Mouse (Mus musculus) heart, postnatal 0 days (tissue): Measurements from ENCODE around the gene Phc2. TPM values are rescaled to one million over a fixed set of nuclear protein-coding genes. Genes with fewer than 3 reads are reported as not detected.

Experiments used
- ATAC-seq: fragments of 200-750 bp; cut with Nextera tagmentation; 2 replicates; pipeline ENCODE4 v1.8.0; 2017; ENCODE audit warnings: low read depth, moderate number of reproducible peaks, moderate library complexity; ENCODE audit not compliant: insufficient read depth
- DNase-seq: peaks from one replicate; pipeline ENCODE4 v3.0.0-alpha.2; 2016; ENCODE audit warnings: low spot score
- H3K27ac ChIP-seq: fragments of 300-500 bp; sonication (generic); 2 replicates; pipeline ENCODE4 v1.5.1; 2014; ENCODE audit warnings: low read depth, mild to moderate bottlenecking
- H3K27me3 ChIP-seq: fragments of 300-500 bp; sonication (generic); 2 replicates; pipeline ENCODE4 v1.6.1; 2014; ENCODE audit warnings: low read length, mixed read lengths; ENCODE audit not compliant: control insufficient read depth, insufficient read depth
- H3K36me3 ChIP-seq: fragments of 300-500 bp; sonication (generic); replicated peaks from 2 replicates; pipeline ENCODE4 v1.6.1; 2014; ENCODE audit warnings: low read length, mixed read lengths; ENCODE audit not compliant: control insufficient read depth, insufficient read depth
- H3K4me1 ChIP-seq: fragments of 300-500 bp; sonication (generic); 2 replicates; pipeline ENCODE4 v1.6.1; 2014; ENCODE audit warnings: antibody characterized with exemption; ENCODE audit not compliant: control insufficient read depth, insufficient read depth
- H3K4me2 ChIP-seq: fragments of 300-500 bp; sonication (generic); 2 replicates; pipeline ENCODE4 v1.6.1; 2014; ENCODE audit warnings: low read depth, mild to moderate bottlenecking, low read length, moderate library complexity
- H3K4me3 ChIP-seq: fragments of 300-500 bp; sonication (generic); 2 replicates; pipeline ENCODE4 v1.5.1; 2014; ENCODE audit warnings: low read depth, low read length
- H3K9ac ChIP-seq: fragments of 300-500 bp; sonication (generic); replicated peaks from 2 replicates; pipeline ENCODE4 v1.6.1; 2014; ENCODE audit warnings: low read depth, low read length, mixed read lengths
- H3K9me3 ChIP-seq: fragments of 300-500 bp; sonication (generic); replicated peaks from 2 replicates; pipeline ENCODE4 v1.6.1; 2016; ENCODE audit warnings: low read length; ENCODE audit not compliant: control insufficient read depth
- CTCF ChIP-seq: IDR thresholded peaks from 2 replicates; pipeline ENCODE4 v1.5.1; 2016; ENCODE audit warnings: antibody characterized with exemption, control low read depth, low read depth
- EP300 ChIP-seq: IDR thresholded peaks from 2 replicates; pipeline ENCODE4 v1.6.1; 2016; ENCODE audit warnings: antibody characterized with exemption, low read depth
- WGBS: fragments of 180-500 bp; shearing (Covaris S2); extraction: QIAGEN DNeasy Blood & Tissue Kit; methylation state at CpG from one replicate; pipeline ENCODE4 v1.1.7; 2014; 5-methylcytosine and 5-hydroxymethylcytosine counted together
- polyA plus RNA-seq: library from polyadenylated mRNA; unstranded; fragments of >200 nt; fragmentation: Nextera tagmentation; extraction: Ambion mirVana; gene quantifications from 2 replicates; pipeline ENCODE4 v1.2.1, GENCODE M21; 2015
- total RNA-seq: library from RNA; depleted of rRNA; stranded (reverse); fragments of >200 nt; gene quantifications from 2 replicates; pipeline ENCODE4 v1.2.3, GENCODE M21; 2014; ENCODE audit warnings: low replicate concordance

Phc2 gene
- total and polyA plus RNA-seq, 2 experiments from 2014 or later = 22.0 to 47.7 TPM

DNA sequence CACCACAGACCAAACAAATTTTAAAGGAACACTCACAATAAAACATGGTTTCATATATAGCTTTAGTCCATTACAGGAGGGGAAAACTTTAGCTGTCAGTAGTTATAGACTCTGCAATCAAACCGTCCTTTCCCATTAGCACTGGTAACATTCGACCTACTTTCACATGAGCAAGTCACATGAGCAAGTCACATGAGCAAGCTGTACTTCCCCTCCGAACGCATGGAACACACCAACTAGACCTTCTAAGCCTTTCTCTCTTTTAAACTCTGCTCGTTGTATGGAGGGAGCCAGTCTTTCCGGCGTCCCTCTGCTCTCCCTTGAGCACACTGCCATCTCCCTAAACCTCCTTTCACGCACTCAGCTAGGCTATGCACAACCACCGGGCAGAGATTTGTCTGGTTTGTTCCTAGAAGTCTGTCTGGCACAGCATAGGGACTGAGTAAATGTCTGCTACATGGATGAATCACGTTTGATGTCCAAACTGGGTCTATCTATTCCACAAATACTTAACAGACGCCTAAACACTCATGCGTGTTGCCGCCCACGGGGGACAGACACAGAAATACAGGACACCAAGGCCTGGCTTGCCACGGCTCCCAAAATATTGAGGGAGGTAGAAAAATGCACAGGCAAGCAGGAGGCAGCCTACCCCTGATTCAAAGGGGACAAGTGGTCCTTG is 130.6 kb downstream of the Phc2 start:
- Histone ChIP-seq H3K9me3 (no peaks in the 10 kb centered on the region), H3K4me2 (no peak overlapping the region), H3K36me3 (peaks cover 95% of the 10 kb centered on the region), H3K27ac (no peak overlapping the region), H3K4me1 (no peaks in the 10 kb centered on the region), H3K27me3 (no peaks in the 10 kb centered on the region), H3K9ac (no peak overlapping the region), H3K4me3 (no peak overlapping the region)
- 91% methylated on average over 15 of the region's 15 CpGs for WGBS
- TF ChIP-seq EP300 = no peak
- TF ChIP-seq CTCF = no peak
- ATAC-seq = no peak
- no peak for DNase-seq

DNA sequence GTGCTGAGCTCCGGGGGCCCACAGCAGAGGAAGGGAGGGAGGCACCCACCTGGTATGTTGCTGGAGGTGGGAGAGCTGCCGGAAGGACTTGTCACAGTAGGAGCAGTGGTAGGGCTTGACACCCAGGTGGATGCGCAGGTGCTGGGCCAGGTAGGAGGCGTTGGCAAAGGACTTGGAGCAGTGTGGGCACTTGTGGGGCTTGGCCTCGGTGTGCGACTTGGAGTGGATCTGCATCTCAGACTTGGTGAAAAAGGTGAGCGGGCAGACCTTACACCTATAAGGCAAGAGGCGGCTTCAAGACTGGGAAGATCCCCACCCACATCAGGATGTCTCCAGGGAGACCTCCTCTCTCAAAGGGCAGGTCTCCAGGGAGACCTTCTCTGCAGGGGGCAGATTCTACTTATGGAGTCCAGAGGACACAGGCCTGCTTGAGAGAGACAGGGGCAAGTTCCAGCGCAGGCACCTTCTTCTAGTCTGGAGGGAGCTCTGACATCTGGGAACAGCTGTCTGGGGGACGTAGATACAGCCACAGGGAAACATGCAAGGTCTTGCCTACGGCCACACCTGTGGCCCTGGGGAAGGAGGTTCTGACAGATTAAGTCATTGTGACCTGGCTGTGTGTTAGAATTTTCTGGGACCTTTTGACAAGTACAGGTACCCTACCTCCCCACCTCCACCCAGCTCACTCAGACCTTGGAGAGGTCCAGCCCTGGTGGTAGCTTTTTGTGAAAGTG is 131.6 kb downstream of the Phc2 start:
- no peak for TF ChIP-seq EP300
- TF ChIP-seq CTCF = no peak
- ATAC-seq (no peak), DNase-seq (no peak)
- H3K4me1 ChIP-seq = no peaks in the 10 kb centered on the region
- no peak overlapping the region for H3K27ac ChIP-seq
- no peaks in the 10 kb centered on the region for H3K9me3 ChIP-seq
- H3K4me2 ChIP-seq = no peak overlapping the region
- H3K36me3 ChIP-seq = peaks cover 86% of the 10 kb centered on the region
- WGBS = 92% methylated on average over 11 of the region's 11 CpGs
- H3K9ac ChIP-seq = no peak overlapping the region
- no peaks in the 10 kb centered on the region for H3K27me3 ChIP-seq
- H3K4me3 ChIP-seq = no peak overlapping the region

DNA sequence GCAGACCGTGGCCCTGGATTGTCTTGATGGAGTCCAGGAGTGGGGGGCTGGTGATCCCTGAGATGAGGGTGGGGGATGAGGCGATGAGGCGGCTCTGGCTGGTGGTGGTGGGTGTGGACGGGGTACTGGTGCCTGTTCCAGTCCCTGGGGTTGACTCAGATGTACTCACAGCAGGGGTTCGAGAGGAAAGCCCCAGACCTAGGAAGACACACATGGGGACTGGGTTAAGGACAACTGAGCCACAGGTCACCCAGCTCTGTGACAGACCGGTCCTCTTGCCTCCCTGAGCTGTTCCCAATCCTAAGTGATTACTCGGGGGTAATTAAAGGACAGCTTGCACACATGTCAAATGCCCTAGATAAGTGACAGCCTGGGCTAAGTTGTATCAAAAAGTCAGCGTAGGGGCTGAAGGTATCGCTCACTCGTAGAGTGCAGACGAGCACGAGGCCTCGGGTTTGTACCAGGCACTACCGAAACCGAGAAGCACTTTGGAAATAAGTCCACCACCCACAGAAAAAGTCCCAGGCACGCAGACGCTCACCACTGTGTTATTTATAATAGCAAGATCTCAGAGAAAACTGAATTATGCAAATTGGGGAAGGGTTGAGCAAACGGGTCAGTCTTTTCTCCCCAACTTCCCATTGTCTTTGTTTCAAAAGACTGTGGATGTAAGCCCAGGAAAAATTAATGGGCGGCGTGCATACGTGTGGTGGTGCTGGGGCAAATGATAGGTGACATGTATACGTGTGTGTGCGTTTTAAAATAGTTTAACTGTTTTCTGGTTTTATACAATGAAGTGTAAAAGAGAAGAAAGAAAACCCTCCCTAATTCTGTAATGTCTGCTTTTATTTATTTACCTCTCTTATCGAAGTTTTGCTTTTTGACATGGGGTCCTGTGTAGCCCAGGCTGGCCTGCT is 132.8 kb downstream of the Phc2 start:
- no peaks in the 10 kb centered on the region for H3K9me3 ChIP-seq
- no peaks in the 10 kb centered on the region for H3K27me3 ChIP-seq
- no peak for TF ChIP-seq EP300
- TF ChIP-seq CTCF = no peak
- DNase-seq (no peak), ATAC-seq (no peak)
- H3K9ac ChIP-seq = no peak overlapping the region
- H3K4me2 ChIP-seq = no peak overlapping the region
- 87% methylated on average over 24 of the region's 24 CpGs for WGBS
- no peak overlapping the region for H3K4me3 ChIP-seq
- H3K36me3 ChIP-seq = peaks cover 74% of the 10 kb centered on the region
- H3K27ac ChIP-seq = no peak overlapping the region
- no peaks in the 10 kb centered on the region for H3K4me1 ChIP-seq

DNA sequence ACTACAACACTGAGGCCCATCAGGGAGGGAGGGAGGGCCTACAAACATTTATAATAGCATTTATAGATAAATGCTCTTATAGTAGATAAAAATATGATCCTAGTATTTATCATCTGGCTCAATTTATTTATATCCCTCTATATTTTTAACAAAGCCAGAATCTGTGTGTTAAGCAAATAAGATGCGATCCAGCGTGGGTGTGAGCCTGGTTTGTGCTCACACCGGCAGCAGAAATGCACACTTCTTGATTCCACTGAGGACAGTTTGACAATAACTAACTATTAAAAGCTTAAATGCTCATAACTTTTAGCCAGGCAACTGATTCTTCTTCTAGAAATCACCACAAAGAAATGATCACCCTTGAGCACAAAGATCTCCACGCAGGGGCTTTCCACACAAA is 133.6 kb downstream of the Phc2 start:
- Histone ChIP-seq H3K27ac (no peak overlapping the region), H3K4me3 (no peak overlapping the region), H3K36me3 (peaks cover 66% of the 10 kb centered on the region), H3K9me3 (no peaks in the 10 kb centered on the region), H3K27me3 (no peaks in the 10 kb centered on the region), H3K4me1 (no peaks in the 10 kb centered on the region), H3K9ac (no peak overlapping the region), H3K4me2 (no peak overlapping the region)
- no peak for ATAC-seq
- 91% methylated on average over 4 of the region's 4 CpGs for WGBS
- DNase-seq = no peak
- TF ChIP-seq EP300 (no peak), CTCF (no peak)

DNA sequence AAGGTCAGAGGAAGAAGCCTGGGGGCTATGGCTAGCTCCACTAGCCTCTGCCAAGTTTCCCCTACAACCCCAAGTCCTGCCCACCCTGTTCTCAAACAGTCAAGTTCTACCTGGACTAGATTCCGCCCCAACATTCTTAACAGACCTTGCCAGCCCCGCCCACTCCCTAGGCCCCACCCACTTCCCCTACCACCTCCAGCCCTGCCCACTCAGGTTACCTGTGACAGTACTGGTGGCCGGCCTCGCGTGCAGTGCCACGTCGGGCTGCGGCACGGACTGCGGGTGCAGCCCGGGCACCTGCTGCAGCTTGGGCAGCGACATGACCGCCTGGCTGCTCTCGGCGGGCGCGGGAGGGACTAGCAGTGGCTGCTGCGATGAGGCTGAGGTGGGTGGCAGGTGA is 135.1 kb downstream of the Phc2 start:
- WGBS = 64% methylated on average over 18 of the region's 18 CpGs
- no peak overlapping the region for H3K4me3 ChIP-seq
- TF ChIP-seq EP300 = no peak
- no peak overlapping the region for H3K27ac ChIP-seq
- H3K4me1 ChIP-seq = peaks cover 11% of the 10 kb centered on the region
- H3K9ac ChIP-seq = no peak overlapping the region
- H3K4me2 ChIP-seq = no peak overlapping the region
- H3K36me3 ChIP-seq = peaks cover 52% of the 10 kb centered on the region
- no peaks in the 10 kb centered on the region for H3K27me3 ChIP-seq
- no peak for DNase-seq
- ATAC-seq = no peak
- H3K9me3 ChIP-seq = no peaks in the 10 kb centered on the region
